Mouse (Mus musculus) liver, embryonic 13.5 days (tissue): ENCODE data around the gene E130114P18Rik. TPM values are rescaled to one million over a fixed set of nuclear protein-coding genes. Genes with fewer than 3 reads are reported as not detected.
A peak's percentile ranks its signal among the peaks of the same experiment; 100 is the strongest.

Experiments used
- ATAC-seq: fragments of 200-750 bp; cut with Nextera tagmentation; 2 replicates; pipeline ENCODE4 v1.8.0; 2017; ENCODE audit warnings: low read depth, mild to moderate bottlenecking, moderate number of reproducible peaks, moderate library complexity
- DNase-seq: peaks from one replicate; pipeline ENCODE4 v3.0.0; 2022
- H3K27ac ChIP-seq: fragments of 300-500 bp; sonication (generic); 2 replicates; pipeline ENCODE4 v1.5.1; 2015; ENCODE audit warnings: moderate library complexity, mild to moderate bottlenecking, inconsistent platforms
- H3K27me3 ChIP-seq: fragments of 300-500 bp; sonication (generic); 2 replicates; pipeline ENCODE4 v1.6.1; 2015; ENCODE audit warnings: mild to moderate bottlenecking, inconsistent platforms
- H3K36me3 ChIP-seq: fragments of 300-500 bp; sonication (generic); 2 replicates; pipeline ENCODE4 v1.6.1; 2015; ENCODE audit warnings: mild to moderate bottlenecking, inconsistent platforms
- H3K4me1 ChIP-seq: fragments of 300-500 bp; sonication (generic); replicated peaks from 2 replicates; pipeline ENCODE4 v1.6.1; 2015; ENCODE audit warnings: inconsistent platforms
- H3K4me2 ChIP-seq: fragments of 300-500 bp; sonication (generic); 2 replicates; pipeline ENCODE4 v1.6.1; 2015; ENCODE audit warnings: inconsistent platforms, mild to moderate bottlenecking, moderate library complexity
- H3K4me3 ChIP-seq: fragments of 300-500 bp; sonication (generic); replicated peaks from 2 replicates; pipeline ENCODE4 v1.5.1; 2015; ENCODE audit warnings: mild to moderate bottlenecking, inconsistent platforms
- H3K9ac ChIP-seq: fragments of 300-500 bp; sonication (generic); 2 replicates; pipeline ENCODE4 v1.6.1; 2015; ENCODE audit warnings: mild to moderate bottlenecking, inconsistent platforms
- H3K9me3 ChIP-seq: fragments of 300-500 bp; sonication (generic); replicated peaks from 2 replicates; pipeline ENCODE4 v1.6.1; 2016; ENCODE audit warnings: inconsistent platforms
- WGBS: fragments of 180-500 bp; shearing (Covaris S2); methylation state at CpG from one replicate; pipeline ENCODE4 v1.1.7; 2015; ENCODE audit not compliant: insufficient replicate concordance; 5-methylcytosine and 5-hydroxymethylcytosine counted together
- polyA plus RNA-seq: library from polyadenylated mRNA; unstranded; fragments of >200 nt; fragmentation: Nextera tagmentation; extraction: Ambion mirVana; gene quantifications from 2 replicates; pipeline ENCODE4 v1.2.1, GENCODE M21; 2015

Gene E130114P18Rik
- polyA plus RNA-seq, 1 experiment from 2014 or later: 0.09 TPM

DNA sequence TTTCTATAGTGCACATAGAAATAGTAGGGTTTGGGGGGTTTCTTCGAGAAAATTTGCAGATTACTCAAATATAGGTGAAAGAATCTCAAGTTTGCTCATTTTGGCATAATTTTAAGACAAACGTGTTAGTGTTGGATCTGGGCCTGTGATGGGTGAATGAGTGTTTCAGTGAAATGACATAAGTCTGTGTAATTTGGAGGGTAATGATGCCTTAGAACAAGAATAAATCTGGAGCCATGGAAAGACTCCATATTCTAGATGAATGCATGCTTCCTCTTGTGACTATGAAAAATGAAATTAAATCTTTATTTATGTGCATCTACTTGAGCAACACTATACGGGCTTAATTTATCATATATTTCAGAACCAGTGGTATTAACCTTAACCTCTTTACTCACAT lies 38.9 kb upstream of the E130114P18Rik start:
- Histone ChIP-seq H3K4me1 (no peaks in the 10 kb centered on the region), H3K4me2 (no peak overlapping the region), H3K36me3 (no peaks in the 10 kb centered on the region), H3K9me3 (no peaks in the 10 kb centered on the region), H3K27ac (no peak overlapping the region), H3K27me3 (no peaks in the 10 kb centered on the region), H3K9ac (no peak overlapping the region), H3K4me3 (no peak overlapping the region)
- WGBS: 54% methylated on average over 3 of the region's 3 CpGs
- ATAC-seq (no peak), DNase-seq (no peak)

DNA sequence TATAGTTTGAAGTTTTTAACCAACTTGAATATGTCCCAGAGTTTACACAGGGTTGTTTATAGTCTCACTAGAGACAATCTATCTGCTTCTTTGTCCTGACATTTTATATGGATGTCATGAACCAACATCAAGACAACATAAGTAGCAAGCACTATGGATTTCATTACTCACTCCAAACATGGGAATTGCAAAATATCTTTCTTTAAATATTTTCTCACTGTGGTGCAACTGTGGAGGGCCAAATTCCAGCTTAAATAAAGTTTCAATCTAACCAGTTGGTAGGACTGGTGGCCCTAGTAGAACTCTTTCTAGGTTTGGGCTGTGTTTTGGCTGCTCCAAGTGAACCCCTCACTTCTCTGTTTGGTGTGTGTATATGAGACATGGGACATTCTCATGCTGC lies 38.1 kb upstream of the E130114P18Rik start:
- no peak overlapping the region for H3K4me2 ChIP-seq
- ATAC-seq (no peak), DNase-seq (no peak)
- no peaks in the 10 kb centered on the region for H3K4me1 ChIP-seq
- no peak overlapping the region for H3K27ac ChIP-seq
- no peaks in the 10 kb centered on the region for H3K27me3 ChIP-seq
- H3K36me3 ChIP-seq: no peaks in the 10 kb centered on the region
- H3K9ac ChIP-seq: no peak overlapping the region
- no peak overlapping the region for H3K4me3 ChIP-seq
- H3K9me3 ChIP-seq: no peaks in the 10 kb centered on the region

GRCm38 (mm10) chr4:97814515-97814914 lies 36.6 kb upstream of the E130114P18Rik start:
- Histone ChIP-seq H3K4me1 (peaks cover 3% of the 10 kb centered on the region; the same call in 1 of the 2 replicates), H3K36me3 (no peaks in the 10 kb centered on the region), H3K4me2 (no peak overlapping the region), H3K9ac (no peak overlapping the region), H3K27ac (no peak overlapping the region), H3K9me3 (no peaks in the 10 kb centered on the region), H3K4me3 (no peak overlapping the region), H3K27me3 (no peaks in the 10 kb centered on the region)
- ATAC-seq (peak; percentile 55; the same call in 1 of the 2 replicates), DNase-seq (no peak)
- WGBS: 62% methylated on average over 7 of the region's 7 CpGs

- ATAC-seq (no peak), DNase-seq (no peak)
- no peak overlapping the region for H3K4me3 ChIP-seq
Observed at GRCm38 (mm10) chr4:97813996-97814395, 36.1 kb upstream of the E130114P18Rik start.

GRCm38 (mm10) chr4:97813035-97813434 lies 35.2 kb upstream of the E130114P18Rik start:
- H3K4me1 ChIP-seq: peaks cover 9% of the 10 kb centered on the region; the same call in 1 of the 2 replicates
- no peak for DNase-seq
- no peak overlapping the region for H3K4me3 ChIP-seq
- ATAC-seq: no peak
- H3K4me2 ChIP-seq: no peak overlapping the region
- H3K36me3 ChIP-seq: no peaks in the 10 kb centered on the region
- WGBS: 55% methylated on average over 5 of the region's 5 CpGs
- H3K27me3 ChIP-seq: no peaks in the 10 kb centered on the region
- no peaks in the 10 kb centered on the region for H3K9me3 ChIP-seq
- no peak overlapping the region for H3K9ac ChIP-seq
- no peak overlapping the region for H3K27ac ChIP-seq

More at GRCm38 (mm10) chr4:97813996-97814395, 36.1 kb upstream of the E130114P18Rik start:
- Histone ChIP-seq H3K27me3 (no peaks in the 10 kb centered on the region), H3K36me3 (no peaks in the 10 kb centered on the region), H3K4me1 (peaks cover 8% of the 10 kb centered on the region; the same call in 1 of the 2 replicates), H3K9me3 (no peaks in the 10 kb centered on the region), H3K9ac (no peak overlapping the region), H3K27ac (no peak overlapping the region), H3K4me2 (no peak overlapping the region)
- whole genome bisulfite sequencing: 59% methylated on average over 4 of the region's 4 CpGs

- no peaks in the 10 kb centered on the region for H3K27me3 ChIP-seq
- 58% methylated on average over 7 of the region's 7 CpGs for WGBS
- no peaks in the 10 kb centered on the region for H3K9me3 ChIP-seq
- peaks cover 9% of the 10 kb centered on the region; the same call in 1 of the 2 replicates for H3K4me1 ChIP-seq
- DNase-seq (no peak), ATAC-seq (peak; percentile 58)
- no peak overlapping the region for H3K27ac ChIP-seq
- H3K36me3 ChIP-seq: no peaks in the 10 kb centered on the region
- no peak overlapping the region for H3K4me2 ChIP-seq
- no peak overlapping the region for H3K9ac ChIP-seq
- no peak overlapping the region for H3K4me3 ChIP-seq
Observed at GRCm38 (mm10) chr4:97810348-97810939, 32.6 kb upstream of the E130114P18Rik start.

- Histone ChIP-seq H3K36me3 (no peaks in the 10 kb centered on the region), H3K27ac (no peak overlapping the region), H3K4me2 (no peak overlapping the region), H3K9me3 (no peaks in the 10 kb centered on the region), H3K4me1 (peaks cover 9% of the 10 kb centered on the region; the same call in 1 of the 2 replicates), H3K4me3 (no peak overlapping the region), H3K9ac (no peak overlapping the region), H3K27me3 (no peaks in the 10 kb centered on the region)
- 57% methylated on average over 4 of the region's 4 CpGs for WGBS
- DNase-seq (no peak), ATAC-seq (no peak)
Observed at GRCm38 (mm10) chr4:97809582-97810295, 31.9 kb upstream of the E130114P18Rik start.

GRCm38 (mm10) chr4:97808885-97809284 lies 31.0 kb upstream of the E130114P18Rik start:
- no peak overlapping the region for H3K4me3 ChIP-seq
- no peak overlapping the region for H3K9ac ChIP-seq
- no peak overlapping the region for H3K27ac ChIP-seq
- 51% methylated on average over 3 of the region's 3 CpGs for WGBS
- H3K4me1 ChIP-seq: peaks cover 9% of the 10 kb centered on the region; the same call in 1 of the 2 replicates
- ATAC-seq (no peak), DNase-seq (no peak)
- no peaks in the 10 kb centered on the region for H3K36me3 ChIP-seq
- H3K9me3 ChIP-seq: no peaks in the 10 kb centered on the region
- no peaks in the 10 kb centered on the region for H3K27me3 ChIP-seq
- H3K4me2 ChIP-seq: no peak overlapping the region

- ATAC-seq (no peak), DNase-seq (no peak)
- no peak overlapping the region for H3K4me3 ChIP-seq
- no peaks in the 10 kb centered on the region for H3K9me3 ChIP-seq
- peaks cover 9% of the 10 kb centered on the region; the same call in 1 of the 2 replicates for H3K4me1 ChIP-seq
- no peaks in the 10 kb centered on the region for H3K27me3 ChIP-seq
- H3K4me2 ChIP-seq: no peak overlapping the region
- WGBS: 72% methylated on average over 2 of the region's 2 CpGs
- H3K9ac ChIP-seq: no peak overlapping the region
- no peak overlapping the region for H3K27ac ChIP-seq
- no peaks in the 10 kb centered on the region for H3K36me3 ChIP-seq
Observed at GRCm38 (mm10) chr4:97806924-97807323, 29.0 kb upstream of the E130114P18Rik start.

GRCm38 (mm10) chr4:97805896-97806808 lies 28.3 kb upstream of the E130114P18Rik start:
- Histone ChIP-seq H3K27me3 (no peaks in the 10 kb centered on the region), H3K27ac (no peak overlapping the region), H3K4me1 (peaks cover 9% of the 10 kb centered on the region; the same call in 1 of the 2 replicates), H3K9me3 (no peaks in the 10 kb centered on the region), H3K4me3 (no peak overlapping the region), H3K4me2 (no peak overlapping the region), H3K36me3 (no peaks in the 10 kb centered on the region), H3K9ac (no peak overlapping the region)
- DNase-seq (no peak), ATAC-seq (no peak)
- 72% methylated on average over 7 of the region's 7 CpGs for WGBS

DNA sequence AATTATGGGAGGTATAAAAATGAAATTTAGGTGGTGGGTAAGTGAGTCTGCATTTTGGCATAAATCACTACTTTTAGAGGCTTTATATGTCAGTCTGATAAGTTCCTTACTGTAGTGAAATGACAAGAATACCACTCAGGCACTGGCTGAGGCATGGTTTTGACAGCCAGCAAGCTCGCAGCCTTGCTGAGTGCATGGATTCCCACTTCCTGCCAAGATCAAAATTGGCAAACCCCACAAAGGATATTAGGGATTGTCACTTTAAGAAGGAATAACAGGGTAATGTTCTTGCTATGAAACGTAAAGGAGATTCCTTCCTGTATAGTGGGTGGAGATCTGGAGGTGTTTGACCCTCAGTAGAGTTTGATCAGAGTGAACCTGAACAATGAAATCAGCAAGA lies 27.4 kb upstream of the E130114P18Rik start:
- Histone ChIP-seq H3K4me3 (no peak overlapping the region), H3K4me1 (peaks cover 9% of the 10 kb centered on the region; the same call in 1 of the 2 replicates), H3K9ac (no peak overlapping the region), H3K36me3 (no peaks in the 10 kb centered on the region), H3K4me2 (no peak overlapping the region), H3K27ac (no peak overlapping the region), H3K27me3 (no peaks in the 10 kb centered on the region), H3K9me3 (no peaks in the 10 kb centered on the region)
- WGBS: 52% methylated on average over 2 of the region's 2 CpGs
- no peak for ATAC-seq
- no peak for DNase-seq
